Mouse (Mus musculus) heart, embryonic 14.5 days (tissue): Measurements from ENCODE around the gene Lrrc8a. TPM values are rescaled to one million over a fixed set of nuclear protein-coding genes. Genes with fewer than 3 reads are reported as not detected.

Experiments used
- ATAC-seq: fragments of 200-750 bp; cut with Nextera tagmentation; 2 replicates; pipeline ENCODE4 v1.8.0; 2017; ENCODE audit warnings: low read depth, moderate TSS enrichment; ENCODE audit not compliant: insufficient number of reproducible peaks, insufficient read depth, low FRiP score
- H3K27ac ChIP-seq, 2 experiments: fragments of 200-500 bp in 1 of 2; fragments of 300-500 bp in 1 of 2; sonication (generic) in 1 of 2; replicated peaks in 1 of 2; 2 replicates each; pipeline ENCODE4 v1.5.1; 2012 to 2014; ENCODE audit warnings: low read depth in 2 of 2, low read length in 2 of 2, control low read depth in 1 of 2, mild to moderate bottlenecking in 1 of 2, mixed read lengths in 1 of 2; ENCODE audit not compliant: control insufficient read depth in 1 of 2, insufficient read depth in 1 of 2
- H3K27me3 ChIP-seq: fragments of 300-500 bp; sonication (generic); 2 replicates; pipeline ENCODE4 v1.6.1; 2014; ENCODE audit warnings: mild to moderate bottlenecking, low read length, control low read depth; ENCODE audit not compliant: control insufficient read depth, insufficient read depth
- H3K36me3 ChIP-seq: fragments of 300-500 bp; sonication (generic); 2 replicates; pipeline ENCODE4 v1.6.1; 2014; ENCODE audit warnings: mild to moderate bottlenecking, control low read depth, low read length, mixed read lengths; ENCODE audit not compliant: control insufficient read depth, insufficient read depth
- H3K4me1 ChIP-seq, 2 experiments: fragments of 200-500 bp in 1 of 2; fragments of 300-500 bp in 1 of 2; sonication (generic) in 1 of 2; 2 replicates each; pipeline ENCODE4 v1.6.1; 2012 to 2014; ENCODE audit warnings: low read length in 2 of 2, control low read depth in 1 of 2, mixed read lengths in 1 of 2; ENCODE audit not compliant: control insufficient read depth in 2 of 2, insufficient read depth in 2 of 2
- H3K4me2 ChIP-seq: fragments of 300-500 bp; sonication (generic); 2 replicates; pipeline ENCODE4 v1.6.1; 2014; ENCODE audit warnings: mild to moderate bottlenecking, low read length
- H3K4me3 ChIP-seq, 2 experiments: fragments of 200-500 bp in 1 of 2; fragments of 300-500 bp in 1 of 2; sonication (generic) in 1 of 2; 2 replicates each; pipeline ENCODE4 v1.5.1; 2012 to 2014; ENCODE audit warnings: low read length in 2 of 2, mild to moderate bottlenecking in 2 of 2, control low read depth in 1 of 2, low read depth in 1 of 2, moderate library complexity in 1 of 2; ENCODE audit not compliant: control insufficient read depth in 1 of 2, insufficient read depth in 1 of 2
- H3K9ac ChIP-seq: fragments of 300-500 bp; sonication (generic); 2 replicates; pipeline ENCODE4 v1.6.1; 2014; ENCODE audit warnings: mild to moderate bottlenecking, low read length
- H3K9me3 ChIP-seq: fragments of 300-500 bp; sonication (generic); 2 replicates; pipeline ENCODE4 v1.6.1; 2016; ENCODE audit warnings: low read length, control low read depth; ENCODE audit not compliant: control insufficient read depth
- WGBS: fragments of 180-500 bp; shearing (Covaris S2); extraction: QIAGEN DNeasy Blood & Tissue Kit; methylation state at CpG from one replicate; pipeline ENCODE4 v1.1.7; 2014; 5-methylcytosine and 5-hydroxymethylcytosine counted together
- polyA plus RNA-seq: library from polyadenylated mRNA; unstranded; fragments of >200 nt; fragmentation: Nextera tagmentation; extraction: Ambion mirVana; gene quantifications from 2 replicates; pipeline ENCODE4 v1.2.1, GENCODE M21; 2014

The Lrrc8a gene
- polyA plus RNA-seq, 1 experiment from 2014 or later: 52.7 TPM

DNA sequence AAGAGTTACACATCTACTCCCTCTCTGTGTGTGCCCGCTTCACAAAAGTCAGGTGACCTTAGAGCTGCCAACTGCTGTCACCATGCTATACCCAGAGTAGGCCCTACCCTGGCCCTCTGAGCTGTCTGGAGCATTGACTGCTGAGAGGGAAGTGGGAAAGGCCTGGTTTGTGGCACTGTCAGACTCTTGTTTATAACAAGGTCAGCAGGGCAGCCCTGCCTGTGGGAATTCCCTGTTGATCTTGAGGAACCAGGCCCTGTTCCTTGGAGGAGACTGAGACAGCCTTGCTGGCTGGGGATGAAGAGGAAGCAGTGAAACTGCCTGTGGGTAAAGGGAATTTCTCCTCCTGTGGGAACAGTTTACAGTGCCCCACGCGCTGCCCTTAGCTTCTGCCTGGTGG is 22.8 kb upstream of the Lrrc8a start:
- Histone ChIP-seq H3K4me3 (no peak overlapping the region), H3K36me3 (no peaks in the 10 kb centered on the region), H3K27ac (no peak overlapping the region), H3K4me1 (no peaks in the 10 kb centered on the region), H3K27me3 (no peaks in the 10 kb centered on the region), H3K9ac (no peak overlapping the region), H3K9me3 (no peaks in the 10 kb centered on the region), H3K4me2 (no peak overlapping the region)
- 78% methylated on average over 3 of the region's 3 CpGs for WGBS
- ATAC-seq: no peak

DNA sequence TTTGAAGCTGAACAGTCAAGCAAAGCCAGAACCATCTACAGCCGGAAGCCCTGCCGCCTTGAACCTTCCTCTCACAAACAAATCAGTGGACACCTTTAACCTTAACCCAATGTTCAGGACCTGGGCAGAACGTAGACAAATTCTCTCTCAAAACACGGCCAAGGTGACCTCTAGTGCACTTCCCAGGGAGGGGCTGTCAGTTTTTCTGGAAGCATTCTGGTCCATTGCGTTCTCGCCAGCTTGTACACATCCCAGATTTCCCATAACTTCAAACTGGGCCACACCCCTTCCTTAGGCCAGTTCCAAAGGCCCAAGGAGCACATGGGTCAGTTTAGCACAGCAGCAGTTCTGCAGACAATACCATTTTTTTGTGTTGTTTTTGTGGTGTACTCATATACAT is 22.0 kb upstream of the Lrrc8a start:
- Histone ChIP-seq H3K9ac (no peak overlapping the region), H3K27me3 (no peaks in the 10 kb centered on the region), H3K4me2 (no peak overlapping the region), H3K4me1 (no peaks in the 10 kb centered on the region), H3K36me3 (no peaks in the 10 kb centered on the region), H3K4me3 (no peak overlapping the region), H3K27ac (no peak overlapping the region), H3K9me3 (no peaks in the 10 kb centered on the region)
- ATAC-seq: no peak
- WGBS: 67% methylated on average over 6 of the region's 6 CpGs

- Histone ChIP-seq H3K4me1 (no peaks in the 10 kb centered on the region), H3K36me3 (no peaks in the 10 kb centered on the region), H3K9me3 (no peaks in the 10 kb centered on the region), H3K27ac (no peak overlapping the region), H3K4me3 (no peak overlapping the region), H3K4me2 (no peak overlapping the region), H3K9ac (no peak overlapping the region), H3K27me3 (no peaks in the 10 kb centered on the region)
- no peak for ATAC-seq
- 85% methylated on average over 5 of the region's 5 CpGs for WGBS
These were observed 21.2 kb upstream of the Lrrc8a start for GRCm38 (mm10) chr2:30216293-30216692.

DNA sequence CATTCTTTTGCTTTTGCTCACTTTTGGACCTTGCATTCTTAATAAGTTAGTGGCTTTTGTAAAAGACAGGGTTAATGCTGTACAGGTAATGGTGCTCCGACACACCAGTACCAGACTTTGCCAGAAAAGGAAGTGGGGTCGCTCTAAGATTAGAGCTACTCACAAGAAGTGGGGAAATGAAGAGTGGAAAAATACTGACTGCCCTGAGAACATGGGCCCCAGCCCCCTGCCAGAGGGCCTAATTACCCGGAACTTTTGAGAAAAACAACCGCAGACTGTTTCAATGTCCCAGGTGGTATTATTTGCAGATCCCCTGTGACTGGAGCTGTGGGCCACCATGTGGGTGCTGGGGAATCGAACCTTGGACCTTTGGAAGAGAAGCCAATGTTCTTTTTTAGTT is 1.9 kb upstream of the Lrrc8a start:
- peaks cover 2% of the 10 kb centered on the region; the same call in 1 of the 2 replicates for H3K9me3 ChIP-seq
- H3K9ac ChIP-seq: no peak overlapping the region
- H3K27ac ChIP-seq: no peak overlapping the region
- no peak overlapping the region for H3K4me2 ChIP-seq
- H3K4me1 ChIP-seq: peaks cover 21 to 23% of the 10 kb centered on the region in 2 experiments
- 77% methylated on average over 5 of the region's 5 CpGs for WGBS
- H3K36me3 ChIP-seq: peaks cover 5% of the 10 kb centered on the region
- H3K4me3 ChIP-seq: no peak overlapping the region
- H3K27me3 ChIP-seq: no peaks in the 10 kb centered on the region
- no peak for ATAC-seq

DNA sequence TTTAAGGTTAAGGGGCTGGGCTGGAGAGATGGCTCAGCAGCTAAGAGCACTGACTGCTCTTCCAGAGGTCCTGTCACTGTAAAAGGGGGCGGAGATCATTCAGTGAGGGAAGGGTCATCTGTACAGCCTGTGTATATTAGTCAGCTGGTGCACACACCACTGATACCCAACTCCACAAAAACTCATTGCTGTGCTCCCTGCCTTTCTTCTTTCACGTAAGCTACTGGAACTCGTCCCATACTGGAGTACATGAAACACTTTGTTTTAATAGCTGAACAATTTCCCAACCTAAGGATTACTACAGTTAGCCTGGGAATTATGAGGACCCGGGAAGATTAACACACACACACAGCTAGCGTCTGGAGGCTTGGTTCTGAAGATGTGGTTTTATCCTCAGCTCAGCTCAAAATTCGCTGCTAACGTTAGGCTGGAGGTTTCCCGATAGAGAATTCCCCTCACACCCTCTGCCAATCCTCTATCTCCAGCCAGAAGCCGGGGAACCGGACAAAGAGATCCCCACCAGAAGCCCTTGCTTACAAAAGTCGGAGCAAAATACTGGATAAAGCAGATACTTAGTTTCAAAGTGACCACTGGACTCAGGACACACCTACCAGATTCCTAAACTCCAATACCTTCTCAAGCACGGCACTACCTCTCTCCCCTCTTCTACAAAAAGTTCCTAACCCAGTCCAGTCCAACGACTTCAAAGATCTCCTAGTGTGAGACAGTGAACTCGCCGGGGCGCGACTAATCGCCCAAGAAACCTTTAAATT is 903 bp upstream of the Lrrc8a start:
- peaks cover 15% of the 10 kb centered on the region for H3K36me3 ChIP-seq
- peak overlapping the region; percentile 79 for H3K4me2 ChIP-seq
- 2% methylated on average over 18 of the region's 18 CpGs for WGBS
- no peak for ATAC-seq
- peak overlapping the region; percentile 91 for H3K9ac ChIP-seq
- H3K9me3 ChIP-seq: no peaks in the 10 kb centered on the region
- no peaks in the 10 kb centered on the region for H3K27me3 ChIP-seq
- peak overlapping the region; percentile 84 to 91 for H3K27ac ChIP-seq
- peak overlapping the region; percentile 76 to 93 for H3K4me3 ChIP-seq
- H3K4me1 ChIP-seq: peaks cover 26 to 33% of the 10 kb centered on the region in 2 experiments

DNA sequence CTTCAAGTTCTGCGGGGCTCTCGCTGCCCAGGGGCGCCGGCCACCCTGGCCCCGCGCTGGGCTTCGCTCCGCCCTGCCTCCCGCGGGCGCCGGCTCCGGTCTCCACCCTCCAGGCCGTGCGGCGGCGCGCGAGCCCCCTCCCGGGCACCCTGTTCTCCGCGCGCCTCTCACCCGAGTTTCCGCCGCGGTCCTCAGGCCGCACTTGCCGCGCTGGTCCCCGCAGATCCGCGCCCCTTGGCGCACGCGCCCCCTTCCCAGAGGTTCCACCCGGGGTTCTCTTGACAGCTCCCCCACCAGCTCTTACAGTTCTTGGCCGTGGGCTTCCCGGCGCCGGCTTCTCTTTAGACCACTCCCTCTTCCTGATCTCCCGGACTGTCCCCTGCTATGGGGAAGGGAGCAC is 366 bp downstream of the Lrrc8a start:
- peak; percentile 76 for ATAC-seq
- under 1% methylated on average over 39 of the region's 42 CpGs for WGBS
- H3K4me1 ChIP-seq: peaks cover 32 to 46% of the 10 kb centered on the region in 2 experiments

GRCm38 (mm10) chr2:30238906-30239465 is 1.5 kb downstream of the Lrrc8a start:
- Histone ChIP-seq H3K4me1 (peaks cover 32 to 52% of the 10 kb centered on the region in 2 experiments), H3K4me2 (peak overlapping the region; percentile 90), H3K9ac (peak overlapping the region; percentile 91), H3K9me3 (no peaks in the 10 kb centered on the region), H3K27ac (peak overlapping the region; percentile 87 to 91), H3K27me3 (no peaks in the 10 kb centered on the region), H3K4me3 (peak overlapping the region; percentile 76 to 93), H3K36me3 (peaks cover 35% of the 10 kb centered on the region)
- ATAC-seq: no peak
- 44% methylated on average over 3 of the region's 3 CpGs for WGBS

More for the DNA sequence above, 366 bp downstream of the Lrrc8a start:
- Histone ChIP-seq H3K4me3 (peak overlapping the region; percentile 76 to 93), H3K27me3 (no peaks in the 10 kb centered on the region), H3K9ac (peak overlapping the region; percentile 91), H3K27ac (peak overlapping the region; percentile 87 to 91), H3K36me3 (peaks cover 24% of the 10 kb centered on the region), H3K9me3 (no peaks in the 10 kb centered on the region), H3K4me2 (peak overlapping the region; percentile 90)
